Mouse (Mus musculus) liver, embryonic 15.5 days (tissue): ENCODE results near the gene Fam227b. TPM values are rescaled to one million over a fixed set of nuclear protein-coding genes. Genes with fewer than 3 reads are reported as not detected.
A peak's percentile ranks its signal among the peaks of the same experiment; 100 is the strongest.

Experiments
- ATAC-seq: fragments of 200-750 bp; cut with Nextera tagmentation; 2 replicates; pipeline ENCODE4 v1.8.0; 2017; ENCODE audit warnings: moderate number of reproducible peaks, mild to moderate bottlenecking, moderate library complexity; ENCODE audit not compliant: insufficient read depth
- H3K27ac ChIP-seq: fragments of 300-500 bp; sonication (generic); replicated peaks from 2 replicates; pipeline ENCODE4 v1.5.1; 2015; ENCODE audit warnings: mild to moderate bottlenecking, inconsistent platforms
- H3K27me3 ChIP-seq: fragments of 300-500 bp; sonication (generic); 2 replicates; pipeline ENCODE4 v1.6.1; 2015; ENCODE audit warnings: mild to moderate bottlenecking, inconsistent platforms
- H3K36me3 ChIP-seq: fragments of 300-500 bp; sonication (generic); replicated peaks from 2 replicates; pipeline ENCODE4 v1.6.1; 2015; ENCODE audit warnings: moderate library complexity, mild to moderate bottlenecking, inconsistent platforms
- H3K4me1 ChIP-seq: fragments of 300-500 bp; sonication (generic); replicated peaks from 2 replicates; pipeline ENCODE4 v1.6.1; 2015; ENCODE audit warnings: inconsistent platforms
- H3K4me2 ChIP-seq: fragments of 300-500 bp; sonication (generic); 2 replicates; pipeline ENCODE4 v1.6.1; 2015; ENCODE audit warnings: moderate library complexity, mild to moderate bottlenecking, inconsistent platforms
- H3K4me3 ChIP-seq: fragments of 300-500 bp; sonication (generic); replicated peaks from 2 replicates; pipeline ENCODE4 v1.5.1; 2015; ENCODE audit warnings: mild to moderate bottlenecking, inconsistent platforms
- H3K9ac ChIP-seq: fragments of 300-500 bp; sonication (generic); 2 replicates; pipeline ENCODE4 v1.6.1; 2015; ENCODE audit warnings: moderate library complexity, mild to moderate bottlenecking, inconsistent platforms
- H3K9me3 ChIP-seq: fragments of 300-500 bp; sonication (generic); replicated peaks from 2 replicates; pipeline ENCODE4 v1.6.1; 2016; ENCODE audit warnings: inconsistent platforms
- WGBS: fragments of 180-500 bp; shearing (Covaris S2); methylation state at CpG from one replicate; pipeline ENCODE4 v1.1.7; 2015; ENCODE audit warnings: mixed read lengths; ENCODE audit not compliant: insufficient replicate concordance; 5-methylcytosine and 5-hydroxymethylcytosine counted together
- polyA plus RNA-seq: library from polyadenylated mRNA; unstranded; fragments of >200 nt; fragmentation: Nextera tagmentation; extraction: Ambion mirVana; gene quantifications from 2 replicates; pipeline ENCODE4 v1.2.1, GENCODE M21; 2015

Fam227b gene
- not detected in 2 replicates for polyA plus RNA-seq

- ATAC-seq, result peak; percentile 97
- peak within 1 kb of the TSS; percentile 84 for H3K27ac ChIP-seq
- no peaks in the 10 kb centered on the region for H3K27me3 ChIP-seq
- H3K9me3 ChIP-seq, result no peaks in the 10 kb centered on the region
- peaks cover 14% of the 10 kb centered on the region for H3K36me3 ChIP-seq
- peaks cover 27% of the 10 kb centered on the region for H3K4me1 ChIP-seq
- peak within 1 kb of the TSS; percentile 74 for H3K4me3 ChIP-seq
- H3K9ac ChIP-seq, result peak within 1 kb of the TSS; percentile 83
- H3K4me2 ChIP-seq, result peak within 1 kb of the TSS; percentile 72
- WGBS, result under 1% methylated on average over 57 of the region's 57 CpGs
Observed at GRCm38 (mm10) chr2:126151855-126152571, at the start of gene Fam227b, which contains the start of gene Dtwd1. Fam227b (minus strand) TSS chr2:126152004. Dtwd1 (plus strand) TSS chr2:126152141.

- no peak for ATAC-seq
- H3K27ac ChIP-seq, result no peak overlapping the region
- WGBS, result 71% methylated on average over 3 of the region's 3 CpGs
- H3K36me3 ChIP-seq, result no peaks in the 10 kb centered on the region
- H3K4me1 ChIP-seq, result no peaks in the 10 kb centered on the region
- H3K9ac ChIP-seq, result no peak overlapping the region
- no peak overlapping the region for H3K4me3 ChIP-seq
- no peaks in the 10 kb centered on the region for H3K27me3 ChIP-seq
- no peaks in the 10 kb centered on the region for H3K9me3 ChIP-seq
- H3K4me2 ChIP-seq, result no peak overlapping the region
Observed at GRCm38 (mm10) chr2:126198971-126199370, 47.2 kb upstream of the Fam227b start.

GRCm38 (mm10) chr2:126195631-126196356, 44.0 kb upstream of the Fam227b start:
- peaks cover 6% of the 10 kb centered on the region for H3K4me1 ChIP-seq
- no peaks in the 10 kb centered on the region for H3K27me3 ChIP-seq
- no peak overlapping the region for H3K4me2 ChIP-seq
- no peaks in the 10 kb centered on the region for H3K36me3 ChIP-seq
- WGBS, result 70% methylated on average over 12 of the region's 12 CpGs
- no peak for ATAC-seq
- H3K27ac ChIP-seq, result no peak overlapping the region
- H3K4me3 ChIP-seq, result no peak overlapping the region
- no peaks in the 10 kb centered on the region for H3K9me3 ChIP-seq
- H3K9ac ChIP-seq, result no peak overlapping the region

- no peak overlapping the region for H3K4me3 ChIP-seq
Observed at GRCm38 (mm10) chr2:126192129-126192528, 40.3 kb upstream of the Fam227b start.

GRCm38 (mm10) chr2:126191306-126191705, 39.5 kb upstream of the Fam227b start:
- no peak overlapping the region for H3K27ac ChIP-seq
- no peak overlapping the region for H3K4me2 ChIP-seq
- H3K36me3 ChIP-seq, result no peaks in the 10 kb centered on the region
- no peak overlapping the region for H3K4me3 ChIP-seq
- H3K9me3 ChIP-seq, result no peaks in the 10 kb centered on the region
- no peak for ATAC-seq
- H3K27me3 ChIP-seq, result no peaks in the 10 kb centered on the region
- H3K9ac ChIP-seq, result no peak overlapping the region
- H3K4me1 ChIP-seq, result peaks cover 6% of the 10 kb centered on the region
- 60% methylated on average over 4 of the region's 4 CpGs for WGBS

More at GRCm38 (mm10) chr2:126192129-126192528, 40.3 kb upstream of the Fam227b start:
- WGBS, result 65% methylated on average over 2 of the region's 2 CpGs
- Histone ChIP-seq H3K36me3 (no peaks in the 10 kb centered on the region), H3K4me2 (no peak overlapping the region), H3K4me1 (peaks cover 6% of the 10 kb centered on the region), H3K27me3 (no peaks in the 10 kb centered on the region), H3K27ac (no peak overlapping the region), H3K9ac (no peak overlapping the region), H3K9me3 (no peaks in the 10 kb centered on the region)
- ATAC-seq, result no peak; the same call in 1 of the 2 replicates

- Histone ChIP-seq H3K36me3 (0 out of 2 replicates have a peak, but pooled peaks cover 5% of the 10 kb centered on the region), H3K4me2 (no peak overlapping the region), H3K4me1 (peaks cover 25% of the 10 kb centered on the region), H3K27ac (no peak overlapping the region), H3K27me3 (no peaks in the 10 kb centered on the region), H3K9ac (no peak overlapping the region), H3K4me3 (no peak overlapping the region), H3K9me3 (no peaks in the 10 kb centered on the region)
- no peak for ATAC-seq
- WGBS, result 82% methylated on average over 1 of the region's 1 CpGs
Observed at GRCm38 (mm10) chr2:126171427-126171826, 19.6 kb upstream of the Fam227b start.

GRCm38 (mm10) chr2:126166848-126167617, 15.2 kb upstream of the Fam227b start:
- Histone ChIP-seq H3K36me3 (peaks cover 33% of the 10 kb centered on the region), H3K4me3 (peak overlapping the region; percentile 25), H3K4me1 (peaks cover 52% of the 10 kb centered on the region), H3K27me3 (no peaks in the 10 kb centered on the region), H3K9me3 (no peaks in the 10 kb centered on the region), H3K4me2 (peak overlapping the region; percentile 67), H3K27ac (peak overlapping the region; percentile 97), H3K9ac (peak overlapping the region; percentile 46; the same call in 1 of the 2 replicates)
- ATAC-seq, result no peak
- WGBS, result 71% methylated on average over 8 of the region's 8 CpGs

GRCm38 (mm10) chr2:126166335-126166734, 14.5 kb upstream of the Fam227b start:
- no peak for ATAC-seq
- peak overlapping the region; percentile 97 for H3K27ac ChIP-seq
- H3K9ac ChIP-seq, result peak overlapping the region; percentile 46
- H3K4me3 ChIP-seq, result peak overlapping the region; percentile 25
- peak overlapping the region; percentile 67 for H3K4me2 ChIP-seq
- H3K4me1 ChIP-seq, result peaks cover 46% of the 10 kb centered on the region
- no peaks in the 10 kb centered on the region for H3K27me3 ChIP-seq
- H3K36me3 ChIP-seq, result peaks cover 40% of the 10 kb centered on the region
- no peaks in the 10 kb centered on the region for H3K9me3 ChIP-seq

GRCm38 (mm10) chr2:126165277-126166018, 13.6 kb upstream of the Fam227b start:
- peaks cover 40% of the 10 kb centered on the region for H3K4me1 ChIP-seq
- H3K27ac ChIP-seq, result peak overlapping the region; percentile 97
- peak; percentile 100 for ATAC-seq
- H3K4me2 ChIP-seq, result peak overlapping the region; percentile 67
- 62% methylated on average over 5 of the region's 5 CpGs for WGBS
- no peak overlapping the region for H3K9ac ChIP-seq
- H3K4me3 ChIP-seq, result peak overlapping the region; percentile 25
- H3K9me3 ChIP-seq, result no peaks in the 10 kb centered on the region
- peaks cover 48% of the 10 kb centered on the region for H3K36me3 ChIP-seq
- H3K27me3 ChIP-seq, result no peaks in the 10 kb centered on the region

GRCm38 (mm10) chr2:126147723-126148122, 4.1 kb downstream of the Fam227b start:
- H3K4me1 ChIP-seq, result 0 out of 2 replicates have a peak, but pooled peaks cover 2% of the 10 kb centered on the region
- H3K4me2 ChIP-seq, result no peak overlapping the region
- H3K4me3 ChIP-seq, result no peak overlapping the region
- no peak overlapping the region for H3K27ac ChIP-seq
- no peaks in the 10 kb centered on the region for H3K36me3 ChIP-seq
- H3K9ac ChIP-seq, result no peak overlapping the region
- H3K27me3 ChIP-seq, result 0 out of 2 replicates have a peak, but pooled peaks cover 3% of the 10 kb centered on the region
- H3K9me3 ChIP-seq, result no peaks in the 10 kb centered on the region
- ATAC-seq, result no peak
